Mouse (Mus musculus): Measurements from ENCODE around the gene Krt80.

GRCm38 (mm10) chr15:101369382-101370100 lies 421 bp downstream of the Krt80 start:
- no peak for TF ChIP-seq CTCF (IDR thresholded peaks at IDR 0.05; ENCODE audit: low read depth, low read length)
- no peak for TF ChIP-seq POLR2A (IDR thresholded peaks at IDR 0.05; ENCODE audit: borderline replicate concordance, low read depth, low read length)

Measured in bone marrow macrophage, adult 2 months (primary cell).